Mouse (Mus musculus) spleen, adult 2 months (tissue): ENCODE measurements around the gene Trim56.

Experiments
- CTCF ChIP-seq: fragments of 200-500 bp; IDR thresholded peaks from 2 replicates; pipeline ENCODE4 v1.5.1; 2011; ENCODE audit warnings: mild to moderate bottlenecking, inconsistent platforms; ENCODE audit not compliant: insufficient read depth, insufficient read length, insufficient replicate concordance; ENCODE audit errors: extremely low read depth
- POLR2A ChIP-seq: fragments of 200-500 bp; IDR thresholded peaks from 2 replicates; pipeline ENCODE4 v1.6.1; 2011; ENCODE audit warnings: low read depth, low read length, inconsistent platforms

DNA sequence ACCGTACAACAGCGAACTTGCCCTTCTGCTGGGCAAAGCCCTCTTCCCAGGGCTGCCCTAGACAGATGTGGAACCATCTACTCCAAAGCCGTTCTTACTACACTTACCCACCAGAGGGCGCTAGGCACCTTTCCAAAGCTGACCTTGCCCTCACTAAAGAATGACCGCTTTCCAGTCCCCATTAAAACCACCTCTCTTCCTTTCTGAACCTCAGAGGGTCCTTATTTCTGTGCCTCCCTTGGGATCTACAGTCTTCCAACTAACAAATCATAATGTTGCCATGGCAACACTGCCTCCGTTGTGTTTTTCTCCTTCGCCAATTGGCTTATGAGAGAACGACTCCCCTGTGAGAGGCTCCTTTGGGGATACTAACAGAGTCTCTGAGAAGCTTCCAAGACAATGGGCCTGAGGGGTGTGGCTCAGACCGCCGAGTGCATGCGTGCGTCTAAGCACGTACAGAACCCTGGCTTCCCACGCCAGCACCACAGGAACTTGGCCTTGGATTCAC lies 6.7 kb upstream of the Trim56 start:
- TF ChIP-seq CTCF (peak; percentile 67; the same call in 1 of the 2 replicates), POLR2A (no peak)
